Mouse (Mus musculus) forebrain, postnatal 0 days (tissue): ENCODE data around the gene Mbd4. TPM values are rescaled to one million over a fixed set of nuclear protein-coding genes. Genes with fewer than 3 reads are reported as not detected.

Experiments
- ATAC-seq: fragments of 200-750 bp; cut with Nextera tagmentation; 2 replicates; pipeline ENCODE4 v1.8.0; 2017; ENCODE audit warnings: mild to moderate bottlenecking, moderate library complexity
- DNase-seq: peaks from one replicate; pipeline ENCODE4 v3.0.0-alpha.2; 2015
- H3K27ac ChIP-seq: fragments of 300-500 bp; sonication (generic); 2 replicates; pipeline ENCODE4 v1.5.1; 2014; ENCODE audit warnings: low read depth, mild to moderate bottlenecking, antibody characterized with exemption, low read length, moderate library complexity, mixed read lengths
- H3K27me3 ChIP-seq: fragments of 300-500 bp; sonication (generic); 2 replicates; pipeline ENCODE4 v1.6.1; 2014; ENCODE audit warnings: mild to moderate bottlenecking, low read length, mixed read lengths; ENCODE audit not compliant: insufficient read depth
- H3K36me3 ChIP-seq: fragments of 300-500 bp; sonication (generic); 2 replicates; pipeline ENCODE4 v1.6.1; 2014; ENCODE audit warnings: mild to moderate bottlenecking, moderate library complexity; ENCODE audit not compliant: insufficient read depth
- H3K4me1 ChIP-seq: fragments of 300-500 bp; sonication (generic); 2 replicates; pipeline ENCODE4 v1.6.1; 2014; ENCODE audit warnings: antibody characterized with exemption; ENCODE audit not compliant: insufficient read depth
- H3K4me2 ChIP-seq: fragments of 300-500 bp; sonication (generic); 2 replicates; pipeline ENCODE4 v1.6.1; 2014; ENCODE audit warnings: low read depth, mild to moderate bottlenecking, moderate library complexity
- H3K4me3 ChIP-seq: fragments of 300-500 bp; sonication (generic); 2 replicates; pipeline ENCODE4 v1.5.1; 2014; ENCODE audit warnings: low read depth, low read length, mixed read lengths
- H3K9ac ChIP-seq: fragments of 300-500 bp; sonication (generic); 2 replicates; pipeline ENCODE4 v1.6.1; 2014; ENCODE audit warnings: mild to moderate bottlenecking
- H3K9me3 ChIP-seq: fragments of 300-500 bp; sonication (generic); 2 replicates; pipeline ENCODE4 v1.6.1; 2016; ENCODE audit warnings: low read length
- CTCF ChIP-seq: sonication (generic); IDR thresholded peaks from 2 replicates; pipeline ENCODE4 v1.5.1; 2016; ENCODE audit warnings: antibody characterized with exemption, control low read depth, low read depth
- WGBS: fragments of 180-500 bp; shearing (Covaris S2); extraction: QIAGEN DNeasy Blood & Tissue Kit; methylation state at CpG from one replicate; pipeline ENCODE4 v1.1.7; 2014; 5-methylcytosine and 5-hydroxymethylcytosine counted together
- polyA plus RNA-seq: library from polyadenylated mRNA; unstranded; fragments of >200 nt; fragmentation: Nextera tagmentation; extraction: Ambion mirVana; gene quantifications from 2 replicates; pipeline ENCODE4 v1.2.1, GENCODE M21; 2015
- total RNA-seq: library from RNA; depleted of rRNA; stranded (reverse); fragments of >200 nt; gene quantifications from 2 replicates; pipeline ENCODE4 v1.2.3, GENCODE M21; 2014

Gene Mbd4
- total and polyA plus RNA-seq, 2 experiments from 2014 or later, result 6.6 to 6.8 TPM

DNA sequence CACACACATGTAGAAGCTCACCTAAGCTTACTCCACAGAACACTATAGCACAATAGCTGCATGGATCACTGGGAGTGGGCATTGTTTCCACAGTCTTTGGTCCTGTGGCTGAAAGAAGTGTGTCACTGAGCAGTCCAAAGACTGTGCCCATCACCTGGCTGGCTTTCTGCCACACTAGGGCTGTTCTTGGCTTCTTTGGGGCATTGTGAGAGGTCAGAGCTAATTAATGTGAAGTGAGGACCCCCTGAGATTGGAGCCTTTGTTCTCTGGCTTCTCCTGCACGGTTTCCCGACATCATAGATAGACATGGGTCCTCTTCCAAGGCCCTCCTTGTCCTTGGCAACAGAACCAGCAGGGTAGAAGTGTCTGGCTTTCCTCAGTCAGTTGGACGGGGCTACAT, 39.2 kb upstream of the Mbd4 start:
- Histone ChIP-seq H3K9ac (no peak overlapping the region), H3K27me3 (no peaks in the 10 kb centered on the region), H3K36me3 (peaks cover 21% of the 10 kb centered on the region), H3K4me3 (no peak overlapping the region), H3K9me3 (no peaks in the 10 kb centered on the region), H3K27ac (peak overlapping the region; percentile 74), H3K4me1 (peaks cover 17% of the 10 kb centered on the region), H3K4me2 (no peak overlapping the region)
- DNase-seq, result no peak
- ATAC-seq, result no peak
- TF ChIP-seq CTCF, result no peak
- 34% methylated on average over 3 of the region's 3 CpGs for WGBS

DNA sequence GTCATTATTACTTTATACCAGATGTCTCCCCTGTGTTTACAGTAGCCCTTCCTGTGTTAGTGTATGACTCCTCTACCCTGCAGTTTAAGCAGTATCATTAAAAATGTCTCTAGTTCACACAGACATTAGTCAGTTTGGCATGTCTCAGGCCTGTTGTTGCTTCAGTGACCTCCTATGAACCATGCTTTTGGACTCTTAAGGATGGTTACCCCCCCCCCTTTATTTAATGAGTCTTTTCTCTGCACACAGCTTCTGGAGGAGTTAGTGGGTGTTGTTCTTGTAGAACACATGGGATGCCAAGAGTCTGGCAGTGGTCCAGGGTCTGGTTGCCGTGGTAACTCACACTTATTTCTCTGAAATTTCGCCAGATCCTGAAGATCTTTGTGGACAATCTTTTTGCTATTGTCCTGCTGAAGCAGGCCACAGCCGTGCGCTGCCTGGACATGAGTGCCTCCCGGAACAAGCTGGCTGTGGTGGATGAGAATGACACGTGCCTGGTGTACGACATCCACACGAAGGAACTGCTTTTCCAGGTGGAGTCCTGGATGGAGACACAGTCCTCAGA, 38.4 kb upstream of the Mbd4 start:
- Histone ChIP-seq H3K4me3 (no peak overlapping the region), H3K27ac (peak overlapping the region; percentile 74), H3K4me1 (peaks cover 17% of the 10 kb centered on the region), H3K9ac (no peak overlapping the region; the same call in 1 of the 2 replicates), H3K27me3 (no peaks in the 10 kb centered on the region), H3K36me3 (peaks cover 29% of the 10 kb centered on the region), H3K4me2 (no peak overlapping the region), H3K9me3 (no peaks in the 10 kb centered on the region)
- WGBS, result 9% methylated on average over 8 of the region's 8 CpGs
- no peak for TF ChIP-seq CTCF
- ATAC-seq (peak; percentile 83), DNase-seq (peak; percentile 91)

DNA sequence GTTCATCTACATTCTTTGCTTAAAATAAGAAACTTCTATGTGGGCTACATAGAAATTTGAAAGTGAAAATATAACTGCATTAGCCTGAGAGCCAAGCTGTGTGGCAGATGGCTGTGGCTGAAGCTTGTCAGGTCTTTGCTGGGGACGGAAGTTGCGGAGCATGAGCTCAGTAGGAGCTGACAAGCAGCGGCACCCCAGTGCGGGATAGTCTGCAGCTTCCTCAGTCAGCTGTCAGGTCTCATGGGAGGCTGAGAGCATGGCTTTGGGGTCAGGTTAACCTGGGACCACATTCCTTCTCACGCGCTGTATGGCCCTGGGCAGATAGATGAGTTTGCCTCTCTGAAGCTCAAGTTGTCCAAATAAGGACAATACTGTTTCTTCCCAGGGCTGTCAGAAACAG, 37.9 kb upstream of the Mbd4 start:
- 42% methylated on average over 6 of the region's 6 CpGs for WGBS
- peak; percentile 72 for ATAC-seq

DNA sequence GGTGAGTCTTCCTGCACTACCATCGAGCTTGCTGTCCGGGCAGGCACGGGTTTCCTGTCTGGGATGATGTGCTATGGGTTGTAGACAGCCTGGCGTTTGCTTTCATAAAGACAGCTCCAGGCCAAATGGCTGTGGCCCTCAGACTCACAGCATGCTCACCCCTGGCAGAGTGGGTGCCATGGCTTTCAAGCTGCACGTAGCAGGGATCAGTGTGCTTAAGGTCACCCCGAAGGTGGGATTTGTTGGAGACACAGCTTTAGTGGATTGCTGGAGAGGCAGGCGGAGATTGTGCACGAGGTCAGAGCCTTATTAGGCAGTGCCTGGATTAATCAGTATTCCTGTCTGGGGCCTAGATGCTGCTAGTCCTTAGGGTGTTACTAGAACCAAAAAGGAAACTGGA, 37.4 kb upstream of the Mbd4 start:
- 79% methylated on average over 8 of the region's 8 CpGs for WGBS
- H3K27me3 ChIP-seq, result no peaks in the 10 kb centered on the region
- H3K27ac ChIP-seq, result peak overlapping the region; percentile 74
- H3K4me3 ChIP-seq, result no peak overlapping the region
- no peak overlapping the region for H3K9ac ChIP-seq
- H3K4me1 ChIP-seq, result peaks cover 17% of the 10 kb centered on the region
- ATAC-seq (no peak), DNase-seq (no peak)
- H3K9me3 ChIP-seq, result no peaks in the 10 kb centered on the region
- H3K4me2 ChIP-seq, result no peak overlapping the region
- TF ChIP-seq CTCF, result no peak
- peaks cover 35% of the 10 kb centered on the region for H3K36me3 ChIP-seq

More for the DNA sequence above, 37.9 kb upstream of the Mbd4 start:
- H3K4me2 ChIP-seq, result no peak overlapping the region
- peaks cover 17% of the 10 kb centered on the region for H3K4me1 ChIP-seq
- no peak overlapping the region for H3K9ac ChIP-seq
- H3K27ac ChIP-seq, result peak overlapping the region; percentile 74
- H3K27me3 ChIP-seq, result no peaks in the 10 kb centered on the region
- DNase-seq, result peak; percentile 69
- no peaks in the 10 kb centered on the region for H3K9me3 ChIP-seq
- peaks cover 31% of the 10 kb centered on the region for H3K36me3 ChIP-seq
- H3K4me3 ChIP-seq, result no peak overlapping the region
- TF ChIP-seq CTCF, result no peak

DNA sequence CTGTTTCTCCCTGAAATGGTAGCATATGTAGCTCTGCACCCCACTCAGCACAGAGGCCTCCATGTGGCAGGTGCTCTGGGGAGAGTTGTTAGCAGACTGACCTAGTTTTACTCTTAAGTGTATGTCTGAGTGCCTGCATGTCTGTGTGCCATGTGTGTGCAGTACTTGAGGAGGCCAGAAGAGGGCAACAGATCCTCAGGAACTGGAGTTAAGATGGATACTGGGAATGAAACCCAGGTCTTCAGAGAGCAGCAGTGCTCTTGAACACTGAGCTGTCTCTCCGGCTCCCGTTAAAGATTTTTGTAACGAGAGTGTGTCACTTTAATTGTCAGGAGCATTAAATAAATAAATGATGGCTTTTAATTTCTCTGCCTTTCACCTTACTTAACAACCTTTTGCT, 35.1 kb upstream of the Mbd4 start:
- Histone ChIP-seq H3K27ac (no peak overlapping the region), H3K9ac (no peak overlapping the region), H3K27me3 (no peaks in the 10 kb centered on the region), H3K36me3 (peaks cover 35% of the 10 kb centered on the region), H3K4me3 (no peak overlapping the region), H3K4me2 (no peak overlapping the region), H3K4me1 (peaks cover 17% of the 10 kb centered on the region), H3K9me3 (no peaks in the 10 kb centered on the region)
- 90% methylated on average over 3 of the region's 3 CpGs for WGBS
- TF ChIP-seq CTCF, result peak; percentile 75
- DNase-seq (peak; percentile 36), ATAC-seq (no peak)

DNA sequence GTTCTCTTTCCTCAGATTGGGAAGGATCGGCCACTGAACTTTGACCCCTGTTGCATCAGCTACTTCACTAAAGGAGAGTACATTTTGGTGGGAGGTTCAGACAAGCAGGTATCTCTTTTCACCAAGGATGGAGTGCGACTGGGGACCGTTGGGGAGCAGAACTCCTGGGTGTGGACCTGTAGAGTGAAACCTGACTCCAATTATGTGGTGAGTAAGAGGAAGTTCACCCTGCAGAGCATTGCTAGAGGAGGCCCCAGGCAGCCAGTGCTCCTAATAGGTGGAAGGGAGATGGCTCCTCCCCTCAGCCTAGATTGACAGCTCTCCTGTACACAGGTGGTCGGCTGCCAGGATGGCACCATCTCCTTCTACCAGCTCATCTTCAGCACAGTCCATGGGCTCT, 33.7 kb upstream of the Mbd4 start:
- Histone ChIP-seq H3K4me2 (no peak overlapping the region), H3K4me3 (no peak overlapping the region), H3K36me3 (peaks cover 43% of the 10 kb centered on the region), H3K27ac (no peak overlapping the region), H3K9ac (no peak overlapping the region), H3K9me3 (no peaks in the 10 kb centered on the region), H3K4me1 (peaks cover 15% of the 10 kb centered on the region), H3K27me3 (no peaks in the 10 kb centered on the region)
- DNase-seq, result no peak
- no peak for ATAC-seq
- 82% methylated on average over 4 of the region's 4 CpGs for WGBS
- no peak for TF ChIP-seq CTCF

DNA sequence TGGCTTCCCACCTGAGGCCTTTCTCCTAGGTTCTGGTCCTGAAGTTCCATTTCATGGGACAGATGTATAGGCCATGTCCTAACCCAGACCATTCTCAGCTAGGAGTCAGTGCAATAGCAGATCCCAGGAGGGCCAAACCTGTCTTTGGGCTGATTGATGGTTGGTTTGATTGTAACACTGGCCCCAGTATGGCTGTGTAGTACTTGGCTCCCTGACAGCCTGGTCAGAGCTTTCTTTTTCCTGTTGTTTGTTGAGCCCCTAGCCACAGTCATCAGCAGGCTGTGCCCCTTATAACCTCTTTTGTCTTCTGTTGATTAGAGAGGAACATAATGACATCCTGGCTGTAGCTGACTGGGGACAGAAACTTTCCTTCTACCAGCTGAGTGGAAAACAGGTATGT, 30.8 kb upstream of the Mbd4 start:
- DNase-seq, result no peak
- no peak for ATAC-seq
- H3K4me3 ChIP-seq, result no peak overlapping the region

More for the DNA sequence above, 30.8 kb upstream of the Mbd4 start:
- Histone ChIP-seq H3K36me3 (peaks cover 54% of the 10 kb centered on the region), H3K27ac (no peak overlapping the region), H3K9me3 (no peaks in the 10 kb centered on the region), H3K4me2 (no peak overlapping the region), H3K9ac (no peak overlapping the region), H3K27me3 (no peaks in the 10 kb centered on the region), H3K4me1 (no peaks in the 10 kb centered on the region)
- TF ChIP-seq CTCF, result no peak
